Mouse (Mus musculus): ENCODE data around the gene Gphb5.
A peak's percentile ranks its signal among the peaks of the same experiment; 100 is the strongest.

The Gphb5 gene

GRCm38 (mm10) chr12:75389308-75390135 is 27.1 kb downstream of the Gphb5 start:
- DNase-seq = peak; percentile 51

- no peak for DNase-seq
These were observed 28.1 kb downstream of the Gphb5 start for GRCm38 (mm10) chr12:75388521-75388920.

GRCm38 (mm10) chr12:75387846-75388245 is 28.7 kb downstream of the Gphb5 start:
- no peak for DNase-seq

GRCm38 (mm10) chr12:75387156-75387555 is 29.4 kb downstream of the Gphb5 start:
- DNase-seq = no peak

- no peak for DNase-seq
These were observed 29.9 kb downstream of the Gphb5 start for GRCm38 (mm10) chr12:75386731-75387130.

GRCm38 (mm10) chr12:75376126-75376525 is 40.5 kb downstream of the Gphb5 start:
- DNase-seq = no peak

GRCm38 (mm10) chr12:75375060-75375459 is 41.5 kb downstream of the Gphb5 start:
- no peak for DNase-seq

- no peak for DNase-seq
These were observed 42.1 kb downstream of the Gphb5 start for GRCm38 (mm10) chr12:75374437-75374836.

- peak; percentile 43 for DNase-seq
These were observed 47.1 kb downstream of the Gphb5 start for GRCm38 (mm10) chr12:75369418-75369851.

- DNase-seq = no peak
These were observed 48.1 kb downstream of the Gphb5 start for GRCm38 (mm10) chr12:75368527-75368926.

- DNase-seq = no peak
These were observed 49.2 kb downstream of the Gphb5 start for GRCm38 (mm10) chr12:75367371-75367770.

GRCm38 (mm10) chr12:75365621-75366124 is 50.9 kb downstream of the Gphb5 start:
- no peak for DNase-seq

- DNase-seq = no peak
These were observed 52.2 kb downstream of the Gphb5 start for GRCm38 (mm10) chr12:75364416-75364815.

- no peak for DNase-seq
These were observed 54.1 kb downstream of the Gphb5 start for GRCm38 (mm10) chr12:75362456-75362855.
